Mouse (Mus musculus): Measurements from ENCODE around the gene Kcnh6. TPM values are rescaled to one million over a fixed set of nuclear protein-coding genes. Genes with fewer than 3 reads are reported as not detected.

The Kcnh6 gene
- total RNA-seq (2021) = 1 to 10 TPM; 1.4 to 1.7 TPM

GRCm38 (mm10) chr11:106007821-106008220 lies at the start of gene Kcnh6:
Gene Kcnh6, plus strand, starts transcription at chr11:106008124.
- DNase-seq = peak; percentile 46

GRCm38 (mm10) chr11:105958566-105958965 lies 49.4 kb upstream of the Kcnh6 start:
- intact Hi-C loops (cut with DNase I) = no loop called here
- no peak for DNase-seq

More at GRCm38 (mm10) chr11:106007821-106008220, at the start of gene Kcnh6:
- intact Hi-C loops (cut with DNase I) = no loop called here

- intact Hi-C loops (cut with DNase I) = no loop called here
- peak; percentile 76 for DNase-seq
Measured at GRCm38 (mm10) chr11:105959355-105959754, 48.6 kb upstream of the Kcnh6 start.

GRCm38 (mm10) chr11:105964691-105965090 lies 43.2 kb upstream of the Kcnh6 start:
- intact Hi-C loops (cut with DNase I) = no loop called here
- no peak for DNase-seq

GRCm38 (mm10) chr11:105966288-105966687 lies 41.6 kb upstream of the Kcnh6 start:
- intact Hi-C loops (cut with DNase I) = no loop called here
- DNase-seq = no peak

GRCm38 (mm10) chr11:105967741-105968574 lies 40.0 kb upstream of the Kcnh6 start, which contains the start of gene Ace:
Gene Ace, plus strand, starts transcription at chr11:105967945.
- intact Hi-C loops (cut with DNase I) = no loop called here
- peak; percentile 38 for DNase-seq

- intact Hi-C loops (cut with DNase I) = no loop called here
- DNase-seq = no peak
Measured at GRCm38 (mm10) chr11:105968948-105969347, 39.0 kb upstream of the Kcnh6 start.

GRCm38 (mm10) chr11:105969516-105969915 lies 38.4 kb upstream of the Kcnh6 start:
- intact Hi-C loops (cut with DNase I) = no loop called here
- peak; percentile 36 for DNase-seq

- intact Hi-C loops (cut with DNase I) = no loop called here
Measured at GRCm38 (mm10) chr11:105974593-105974992, 33.3 kb upstream of the Kcnh6 start.

GRCm38 (mm10) chr11:105975050-105975449 lies 32.9 kb upstream of the Kcnh6 start:
- no peak for DNase-seq
- intact Hi-C loops (cut with DNase I) = no loop called here

More at GRCm38 (mm10) chr11:105974593-105974992, 33.3 kb upstream of the Kcnh6 start:
- peak; percentile 39 for DNase-seq

GRCm38 (mm10) chr11:105975636-105976035 lies 32.3 kb upstream of the Kcnh6 start:
- intact Hi-C loops (cut with DNase I) = no loop called here

GRCm38 (mm10) chr11:105978232-105978631 lies 29.7 kb upstream of the Kcnh6 start:
- intact Hi-C loops (cut with DNase I) = no loop called here

More at GRCm38 (mm10) chr11:105975636-105976035, 32.3 kb upstream of the Kcnh6 start:
- DNase-seq = no peak

GRCm38 (mm10) chr11:105978634-105979033 lies 29.3 kb upstream of the Kcnh6 start:
- DNase-seq = no peak
- intact Hi-C loops (cut with DNase I) = no loop called here

More at GRCm38 (mm10) chr11:105978232-105978631, 29.7 kb upstream of the Kcnh6 start:
- DNase-seq = no peak

GRCm38 (mm10) chr11:105984452-105984851 lies 23.5 kb upstream of the Kcnh6 start:
- no peak for DNase-seq
- intact Hi-C loops (cut with DNase I) = no loop called here

GRCm38 (mm10) chr11:105987446-105987845 lies 20.5 kb upstream of the Kcnh6 start:
- intact Hi-C loops (cut with DNase I) = no loop called here
- DNase-seq = no peak

- no peak for DNase-seq
- intact Hi-C loops (cut with DNase I) = no loop called here
Measured at GRCm38 (mm10) chr11:105989446-105989845, 18.5 kb upstream of the Kcnh6 start.

GRCm38 (mm10) chr11:105990231-105990630 lies 17.7 kb upstream of the Kcnh6 start:
- DNase-seq = no peak
- intact Hi-C loops (cut with DNase I) = no loop called here

GRCm38 (mm10) chr11:105994375-105994774 lies 13.5 kb upstream of the Kcnh6 start, which contains the start of gene Ace3:
Gene Ace3, plus strand, starts transcription at chr11:105994675.
- no peak for DNase-seq
- intact Hi-C loops (cut with DNase I) = no loop called here

- intact Hi-C loops (cut with DNase I) = no loop called here
- no peak for DNase-seq
Measured at GRCm38 (mm10) chr11:106000062-106000461, 7.9 kb upstream of the Kcnh6 start.

- DNase-seq = no peak
- intact Hi-C loops (cut with DNase I) = no loop called here
Measured at GRCm38 (mm10) chr11:106001718-106002117, 6.2 kb upstream of the Kcnh6 start.

- intact Hi-C loops (cut with DNase I) = no loop called here
- no peak for DNase-seq
Measured at GRCm38 (mm10) chr11:106004576-106004975, 3.3 kb upstream of the Kcnh6 start.

- intact Hi-C loops (cut with DNase I) = no loop called here
- no peak for DNase-seq
Measured at GRCm38 (mm10) chr11:106005970-106006369, 2.0 kb upstream of the Kcnh6 start.
